Mouse (Mus musculus) bone marrow, adult 2 months (tissue): ENCODE measurements around the gene Fxn. TPM values are rescaled to one million over a fixed set of nuclear protein-coding genes. Genes with fewer than 3 reads are reported as not detected.

Experiments used
- H3K27ac ChIP-seq: fragments of 200-500 bp; 2 replicates; pipeline ENCODE4 v1.5.1; 2012; ENCODE audit warnings: low read depth, mild to moderate bottlenecking, control low read depth, inconsistent platforms, low read length; ENCODE audit not compliant: control insufficient read depth, poor library complexity, insufficient read depth
- H3K4me1 ChIP-seq: fragments of 200-500 bp; 2 replicates; pipeline ENCODE4 v1.6.1; 2011; ENCODE audit warnings: low read length; ENCODE audit not compliant: control insufficient read depth, insufficient read depth
- H3K4me3 ChIP-seq: fragments of 200-500 bp; replicated peaks from 2 replicates; pipeline ENCODE3; 2011; ENCODE audit warnings: mild to moderate bottlenecking, low read depth, low read length, control low read depth; ENCODE audit not compliant: control insufficient read depth
- CTCF ChIP-seq: fragments of 200-500 bp; IDR thresholded peaks from 2 replicates; pipeline ENCODE4 v1.5.1; 2011; ENCODE audit warnings: low read length, control low read depth; ENCODE audit not compliant: control insufficient read depth, insufficient read depth
- POLR2A ChIP-seq: fragments of 200-500 bp; IDR thresholded peaks from 2 replicates; pipeline ENCODE4 v1.6.1; 2011; ENCODE audit warnings: low read depth, mild to moderate bottlenecking, control low read depth, low read length, borderline replicate concordance; ENCODE audit not compliant: control insufficient read depth
- WGBS: fragments of 180-500 bp; shearing (Covaris S2); methylation state at CpG from one replicate; pipeline ENCODE4 v1.1.7; 2018; 5-methylcytosine and 5-hydroxymethylcytosine counted together
- polyA plus RNA-seq: library from polyadenylated mRNA; stranded (reverse); fragments of >200 nt; gene quantifications from 2 replicates; pipeline ENCODE4 v1.2.4, GENCODE M21; 2011; ENCODE audit warnings: low replicate concordance; ENCODE audit not compliant: missing spikeins, insufficient read depth, insufficient read length

Fxn gene
- polyA plus RNA-seq, 1 experiment, result 30.3 TPM

DNA sequence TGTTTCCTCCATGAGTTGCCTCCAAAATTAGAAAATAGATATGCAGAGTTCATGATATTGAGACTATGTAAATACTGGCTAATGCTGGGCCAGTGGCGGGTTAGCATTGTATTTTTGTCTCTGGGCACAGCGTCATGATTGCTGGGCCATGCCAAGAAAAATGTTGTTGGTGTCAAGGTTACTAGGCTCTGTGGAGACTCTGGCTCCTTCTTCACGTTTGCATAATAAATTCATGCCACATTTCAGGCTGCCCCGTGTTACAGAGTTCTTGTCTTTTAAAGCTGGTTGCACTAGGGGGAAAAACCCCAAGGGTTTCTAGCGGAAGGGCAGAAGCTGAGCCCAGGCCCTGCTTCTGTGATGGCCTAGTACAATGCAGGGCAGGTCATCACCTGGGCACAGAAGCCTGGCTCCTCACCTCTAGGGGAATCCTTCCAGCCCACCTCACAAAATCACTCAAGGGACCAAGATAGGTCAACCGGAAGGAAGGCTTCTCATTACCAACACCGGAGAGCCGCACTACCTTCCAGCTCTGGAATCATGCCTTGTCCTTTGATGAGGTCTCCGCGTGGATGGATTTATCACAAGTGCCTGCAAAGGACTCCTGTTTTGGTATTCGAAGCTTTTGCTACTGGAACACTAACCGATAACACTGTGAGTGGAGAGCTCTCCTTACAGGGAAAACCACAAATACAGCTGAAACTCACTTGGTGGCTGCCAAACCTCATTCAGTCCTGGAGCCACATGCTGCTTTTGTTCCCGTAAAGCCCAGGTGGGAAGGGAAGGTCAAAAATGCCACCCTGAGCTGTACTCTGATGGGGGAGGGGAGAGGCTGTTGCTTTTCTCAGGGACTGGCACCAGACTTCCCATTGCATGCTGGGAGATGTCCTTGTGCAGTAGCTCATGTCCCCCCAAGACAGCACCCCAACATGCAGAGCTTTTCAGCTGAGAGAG, 27.1 kb upstream of the Fxn start:
- H3K4me1 ChIP-seq, result no peaks in the 10 kb centered on the region
- WGBS, result 67% methylated on average over 13 of the region's 13 CpGs
- H3K4me3 ChIP-seq, result no peak overlapping the region
- no peak overlapping the region for H3K27ac ChIP-seq
- TF ChIP-seq POLR2A (no peak), CTCF (no peak)

GRCm38 (mm10) chr19:24306351-24306750, 25.9 kb upstream of the Fxn start:
- TF ChIP-seq POLR2A, result no peak
- 0 out of 2 replicates have a peak, but pooled peaks have one; percentile 7 for TF ChIP-seq CTCF
- Histone ChIP-seq H3K27ac (no peak overlapping the region), H3K4me1 (no peaks in the 10 kb centered on the region), H3K4me3 (no peak overlapping the region)
- WGBS, result 91% methylated on average over 5 of the region's 5 CpGs

DNA sequence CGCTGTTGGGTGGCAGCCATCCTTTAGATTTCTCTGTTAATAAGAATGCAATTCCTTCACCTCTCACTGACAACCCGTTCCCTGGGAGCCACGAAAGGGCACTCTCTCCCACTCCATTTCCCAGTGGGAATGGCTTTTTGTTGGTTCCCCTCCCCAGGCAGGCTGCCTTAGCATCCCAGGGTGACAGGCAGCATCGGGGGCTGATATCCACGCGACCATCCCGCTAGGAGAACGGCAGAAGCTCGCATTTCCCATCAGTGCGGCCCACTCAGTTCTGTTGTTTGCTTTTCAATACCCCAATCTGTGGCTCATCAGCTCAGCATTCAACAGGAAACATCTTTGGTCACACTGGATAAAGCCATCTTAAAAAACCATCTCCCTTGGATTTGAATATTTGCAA, 21.8 kb upstream of the Fxn start:
- H3K4me1 ChIP-seq, result no peaks in the 10 kb centered on the region
- no peak for TF ChIP-seq CTCF
- TF ChIP-seq POLR2A, result no peak
- no peak overlapping the region for H3K27ac ChIP-seq
- WGBS, result 88% methylated on average over 10 of the region's 10 CpGs
- H3K4me3 ChIP-seq, result no peak overlapping the region

- no peaks in the 10 kb centered on the region for H3K4me1 ChIP-seq
- H3K27ac ChIP-seq, result no peak overlapping the region
- 88% methylated on average over 5 of the region's 5 CpGs for WGBS
- H3K4me3 ChIP-seq, result no peak overlapping the region
- TF ChIP-seq CTCF (no peak), POLR2A (no peak)
Measured at GRCm38 (mm10) chr19:24301768-24302148, 21.4 kb upstream of the Fxn start.

DNA sequence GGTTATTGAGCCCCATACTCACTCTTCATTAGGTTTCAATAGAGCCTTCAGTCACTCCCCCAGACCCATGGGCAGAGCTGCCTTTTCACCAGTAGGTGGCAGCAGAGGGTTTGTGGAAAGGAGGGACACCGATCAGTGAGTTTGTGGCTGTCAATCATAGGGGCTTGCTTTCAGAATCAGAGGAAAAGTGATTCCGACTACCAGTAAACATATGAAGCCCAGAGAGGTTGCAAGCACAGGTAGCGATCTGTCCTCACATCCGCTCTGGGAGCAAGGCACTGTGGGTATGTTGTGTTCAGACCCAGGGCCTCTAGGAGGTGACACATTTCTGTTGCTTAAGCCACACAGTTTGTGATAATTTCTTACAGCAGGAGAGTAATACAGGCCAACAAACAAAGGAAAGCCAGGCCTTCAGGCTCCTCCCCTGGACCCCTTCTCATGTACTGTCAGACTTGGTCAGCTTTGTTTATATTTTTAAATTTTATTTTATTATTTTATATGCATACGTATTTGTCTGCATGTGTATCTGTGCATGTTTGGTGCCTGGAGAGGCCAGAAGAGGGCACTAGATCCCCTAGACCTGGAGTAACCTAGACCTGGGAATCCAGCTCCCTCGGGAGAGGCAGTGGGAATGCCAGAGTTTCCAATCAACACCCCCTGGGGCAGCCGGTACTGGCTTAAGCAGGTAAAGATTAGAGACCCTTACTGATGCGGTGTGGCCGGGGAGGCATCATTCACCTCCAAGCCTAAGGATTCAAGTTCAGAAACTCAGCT, 20.8 kb upstream of the Fxn start:
- TF ChIP-seq CTCF (peak; percentile 88), POLR2A (no peak)
- no peak overlapping the region for H3K27ac ChIP-seq
- no peaks in the 10 kb centered on the region for H3K4me1 ChIP-seq
- 38% methylated on average over 9 of the region's 9 CpGs for WGBS
- H3K4me3 ChIP-seq, result peak overlapping the region; percentile 20

DNA sequence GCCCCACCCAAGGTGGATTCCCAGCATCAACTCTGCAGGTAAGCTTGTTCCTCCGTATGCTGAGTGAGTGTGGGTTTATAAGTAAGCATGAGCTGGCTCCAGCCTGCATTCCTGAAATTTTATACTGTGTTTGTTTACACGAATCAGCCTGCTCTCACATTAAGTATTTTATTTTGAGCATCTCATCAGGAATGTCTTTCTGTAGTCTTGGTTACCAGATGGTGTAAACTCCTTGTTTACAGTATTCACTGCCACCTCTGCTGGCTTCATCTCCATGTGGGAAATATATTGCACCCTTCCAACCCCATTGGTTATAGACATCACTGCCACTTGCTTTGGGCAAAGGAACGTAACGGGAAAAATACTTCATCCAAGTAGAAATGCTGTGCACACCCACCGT, 13.1 kb upstream of the Fxn start:
- 84% methylated on average over 5 of the region's 5 CpGs for WGBS
- no peak for TF ChIP-seq CTCF
- no peak for TF ChIP-seq POLR2A

GRCm38 (mm10) chr19:24284187-24284586, 3.8 kb upstream of the Fxn start:
- H3K27ac ChIP-seq, result no peak overlapping the region
- TF ChIP-seq CTCF (peak; percentile 82), POLR2A (no peak)
- H3K4me3 ChIP-seq, result no peak overlapping the region
- no peaks in the 10 kb centered on the region; the same call in 1 of the 2 replicates for H3K4me1 ChIP-seq
- whole genome bisulfite sequencing, result 60% methylated on average over 4 of the region's 4 CpGs

More for the DNA sequence above, 13.1 kb upstream of the Fxn start:
- H3K4me1 ChIP-seq, result no peaks in the 10 kb centered on the region
- no peak overlapping the region for H3K27ac ChIP-seq
- no peak overlapping the region for H3K4me3 ChIP-seq
